Mouse (Mus musculus) CH12.LX (cell line): ENCODE data around the gene Ndufb10.

Source experiments
- CHD1 ChIP-seq: IDR thresholded peaks from 2 replicates; pipeline ENCODE4 v1.6.1; 2012; ENCODE audit warnings: low read depth, low read length, improper control_type of control experiment, inconsistent platforms
- CTCF ChIP-seq, 2 experiments: IDR thresholded peaks in 1 of 2; conservative IDR thresholded peaks in 1 of 2; 2 replicates each; pipeline ENCODE4 v1.5.1; 2011 to 2012; ENCODE audit warnings: low read depth in 2 of 2, low read length in 2 of 2, improper control_type of control experiment in 1 of 2, inconsistent platforms in 1 of 2, mild to moderate bottlenecking in 1 of 2, moderate library complexity in 1 of 2
- EP300 ChIP-seq: IDR thresholded peaks from 2 replicates; pipeline ENCODE4 v1.6.1; 2011; ENCODE audit warnings: low read length, improper control_type of control experiment
- MAFK ChIP-seq: IDR thresholded peaks from 2 replicates; pipeline ENCODE4 v1.6.1; 2011; ENCODE audit warnings: low read length, improper control_type of control experiment; ENCODE audit not compliant: insufficient replicate concordance
- MAZ ChIP-seq: IDR thresholded peaks from 2 replicates; pipeline ENCODE4 v1.6.1; 2012; ENCODE audit warnings: low read depth, mild to moderate bottlenecking, inconsistent platforms, low read length, improper control_type of control experiment, moderate library complexity
- MEF2A ChIP-seq: IDR thresholded peaks from 2 replicates; pipeline ENCODE4 v1.6.1; 2014; ENCODE audit warnings: low read depth, mild to moderate bottlenecking, inconsistent platforms, low read length, improper control_type of control experiment, borderline replicate concordance
- POLR2A ChIP-seq: IDR thresholded peaks from 2 replicates; pipeline ENCODE4 v1.6.1; 2011; ENCODE audit warnings: low read depth, mild to moderate bottlenecking, improper control_type of control experiment, low read length
- RAD21 ChIP-seq: IDR thresholded peaks from 2 replicates; pipeline ENCODE4 v1.6.1; 2011; ENCODE audit warnings: low read depth, mild to moderate bottlenecking, low read length, improper control_type of control experiment, moderate library complexity
- RCOR1 ChIP-seq: conservative IDR thresholded peaks from 2 replicates; pipeline ENCODE4 v1.6.1; 2012; ENCODE audit warnings: low read depth, mild to moderate bottlenecking, inconsistent platforms, low read length, improper control_type of control experiment
- SIN3A ChIP-seq: IDR thresholded peaks from 2 replicates; pipeline ENCODE4 v1.6.1; 2012; ENCODE audit warnings: low read length, improper control_type of control experiment, inconsistent platforms
- TCF12 ChIP-seq: IDR thresholded peaks from 2 replicates; pipeline ENCODE4 v1.6.1; 2014; ENCODE audit warnings: low read depth, mild to moderate bottlenecking, inconsistent platforms, low read length, improper control_type of control experiment
- USF1 ChIP-seq: IDR thresholded peaks from 2 replicates; pipeline ENCODE4 v1.6.1; 2014; ENCODE audit warnings: low read depth, mild to moderate bottlenecking, inconsistent platforms, low read length, improper control_type of control experiment
- ZMIZ1 ChIP-seq: IDR thresholded peaks from 2 replicates; pipeline ENCODE4 v1.6.1; 2012; ENCODE audit warnings: low read depth, mild to moderate bottlenecking, inconsistent platforms, low read length, improper control_type of control experiment
- ZNF384 ChIP-seq: IDR thresholded peaks from 2 replicates; pipeline ENCODE4 v1.6.1; 2012; ENCODE audit warnings: low read depth, low read length, improper control_type of control experiment, inconsistent platforms

DNA sequence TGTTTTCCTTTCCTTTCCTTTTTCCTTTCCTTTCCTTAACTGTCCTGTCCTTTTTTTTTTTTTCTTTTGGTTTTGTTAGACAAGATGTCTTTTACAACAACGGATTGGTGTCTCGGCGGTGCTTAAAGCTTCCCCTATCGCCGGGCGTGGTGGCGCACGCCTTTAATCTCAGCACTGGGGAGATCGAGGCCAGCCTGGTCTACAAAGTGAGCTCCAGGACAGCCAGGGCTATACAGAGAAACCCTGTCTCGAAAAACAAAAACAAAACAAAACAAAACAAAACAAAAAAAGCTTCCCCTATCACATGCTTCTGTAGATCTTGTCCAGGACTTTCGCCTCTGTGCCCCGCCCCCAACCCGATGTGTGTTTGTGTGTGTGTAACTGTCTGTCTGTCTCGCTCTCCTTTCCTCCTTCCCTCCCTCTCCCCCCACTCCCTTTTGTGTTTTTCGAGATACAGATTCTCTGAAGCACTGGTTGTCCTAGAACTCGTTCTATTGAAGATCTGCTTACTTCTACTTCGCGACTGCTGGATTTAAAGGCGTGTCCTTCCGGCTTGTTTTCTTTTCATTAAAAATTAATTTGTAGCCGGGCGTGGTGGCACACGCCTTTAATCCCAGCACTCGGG lies 16.4 kb downstream of the Ndufb10 start:
- no peak for TF ChIP-seq CTCF (conservative IDR thresholded peaks at IDR 0.05 in 1 of 2, IDR thresholded peaks at IDR 0.05 in 1 of 2; ENCODE audit: low read depth in 2 of 2, low read length in 2 of 2)
- TF ChIP-seq MAFK, result no peak
- no peak for TF ChIP-seq USF1
- no peak for TF ChIP-seq ZMIZ1
- TF ChIP-seq MAZ, result no peak
- no peak for TF ChIP-seq RAD21
- TF ChIP-seq MEF2A, result no peak
- TF ChIP-seq POLR2A, result no peak
- TF ChIP-seq SIN3A, result no peak
- no peak for TF ChIP-seq RCOR1
- TF ChIP-seq TCF12, result no peak
- TF ChIP-seq ZNF384, result no peak
- TF ChIP-seq EP300, result no peak
- TF ChIP-seq CHD1, result no peak
